Mouse (Mus musculus): ENCODE results near the gene Ang4.
"Not testable (repeated sequence)": the region's sequence is repeated elsewhere in the genome, so short reads cannot be mapped to it uniquely, and the experiment has no call there.

Gene Ang4

DNA sequence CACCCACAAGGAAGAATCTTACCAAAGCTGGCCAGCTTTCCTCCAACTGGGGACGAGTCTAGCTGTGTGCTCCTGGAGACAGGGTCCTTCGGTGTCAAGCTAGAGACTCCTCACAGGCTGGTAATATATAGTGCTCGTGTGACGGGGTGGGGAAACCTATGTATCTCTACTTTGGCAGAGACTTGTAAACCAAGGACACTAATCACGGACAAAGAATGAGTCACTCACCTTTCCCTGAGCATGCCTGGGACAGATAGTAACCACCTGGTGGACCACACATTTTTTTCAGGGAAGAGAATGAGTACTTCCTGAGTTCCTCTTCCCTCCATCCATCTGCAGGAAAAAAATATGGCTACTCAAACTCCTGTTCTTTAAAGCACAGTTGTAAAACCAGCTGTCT lies at the start of gene Ang4:
Ang4 (minus strand) TSS at position 101 of the 400 bp plus-strand sequence.
- no peak for DNase-seq (ENCODE audit: low spot score)

DNA sequence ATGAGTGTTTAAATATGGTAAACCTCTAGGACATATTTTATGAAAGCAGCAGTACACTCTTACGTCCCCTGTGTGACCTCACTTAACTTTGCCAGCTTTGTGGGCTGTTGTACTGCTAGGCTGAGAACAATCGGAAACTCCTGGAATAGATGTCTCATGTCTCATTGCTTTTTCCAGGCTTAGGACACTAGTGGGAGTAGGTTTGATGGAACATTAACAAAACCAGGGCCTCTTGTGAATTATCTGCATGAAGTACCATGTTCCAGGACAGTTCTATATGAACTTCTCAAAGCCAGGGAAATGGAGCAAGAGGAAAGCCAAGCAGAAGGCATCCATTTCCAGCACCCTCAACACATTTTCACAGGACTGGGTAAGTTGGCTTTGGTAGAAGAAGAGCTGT lies 26.4 kb upstream of the Ang4 start, which contains the start of gene AY358078:
AY358078 (plus strand) TSS at position 301 of the 400 bp plus-strand sequence.
- no peak for DNase-seq (ENCODE audit: low spot score)

- DNase-seq (ENCODE audit: low spot score) = no peak
Observed at GRCm38 (mm10) chr14:51794106-51794505, 20.7 kb upstream of the Ang4 start.

- DNase-seq (ENCODE audit: low spot score) = no peak
Observed at GRCm38 (mm10) chr14:51789196-51789595, 15.8 kb upstream of the Ang4 start.

- DNase-seq (ENCODE audit: low spot score) = no peak
Observed at GRCm38 (mm10) chr14:51787061-51787460, 13.7 kb upstream of the Ang4 start.

- no peak for DNase-seq (ENCODE audit: low spot score)
Observed at GRCm38 (mm10) chr14:51786335-51786734, 12.9 kb upstream of the Ang4 start.

DNA sequence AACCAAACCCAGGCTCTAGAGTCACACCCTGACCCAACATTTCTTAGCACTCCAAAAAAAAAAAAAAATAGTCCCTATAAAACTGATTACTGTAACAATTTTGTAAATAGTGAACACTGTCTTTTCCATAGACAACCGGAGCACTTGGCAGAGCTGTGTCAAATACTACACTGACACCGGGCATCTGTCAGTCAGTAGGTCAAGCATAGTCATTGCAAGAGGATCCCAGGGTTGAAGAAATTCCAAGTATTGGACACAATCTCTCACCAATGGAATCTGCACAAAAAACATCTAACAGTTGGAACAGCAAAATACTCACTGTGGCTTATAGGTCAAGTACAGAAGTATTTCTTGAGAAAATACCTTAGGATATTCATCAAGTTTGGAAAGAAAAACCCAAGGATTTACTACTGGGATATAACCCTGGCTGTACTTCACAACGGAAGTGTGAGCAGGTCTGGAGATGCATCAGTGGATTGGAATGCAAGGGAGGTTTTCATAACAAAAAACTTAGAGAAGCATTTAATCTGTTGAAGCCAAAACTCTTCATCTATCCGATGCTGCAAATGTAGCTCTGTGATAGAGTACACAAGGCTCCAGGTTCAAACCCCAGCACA lies 5.6 kb upstream of the Ang4 start:
- DNase-seq (ENCODE audit: low spot score) = no peak

- DNase-seq (ENCODE audit: low spot score) = no peak
Observed at GRCm38 (mm10) chr14:51777791-51778190, 4.4 kb upstream of the Ang4 start.

DNA sequence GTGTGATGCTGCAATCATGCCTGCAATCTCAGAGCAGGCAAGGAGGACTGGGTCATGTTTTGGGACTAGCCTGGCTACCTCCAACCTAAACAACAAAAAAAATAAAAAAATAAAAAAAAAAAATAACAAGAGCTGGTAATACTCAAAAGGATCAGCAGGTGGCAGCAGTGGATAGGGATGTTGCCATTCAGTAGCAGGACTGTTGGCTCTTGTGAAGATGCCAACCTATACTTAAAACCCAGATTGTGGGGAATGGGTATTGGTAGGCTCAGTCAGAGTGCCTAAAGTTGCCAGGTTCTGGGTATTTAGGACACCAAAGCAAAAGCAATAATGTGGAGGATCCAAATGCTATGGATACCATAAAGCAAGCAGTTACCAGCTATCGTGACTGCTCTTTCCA lies 2.0 kb downstream of the Ang4 start:
- not testable (repeated sequence) for DNase-seq (ENCODE audit: low spot score)

GRCm38 (mm10) chr14:51755944-51756343 lies 17.4 kb downstream of the Ang4 start:
- no peak for DNase-seq (ENCODE audit: low spot score)

DNA sequence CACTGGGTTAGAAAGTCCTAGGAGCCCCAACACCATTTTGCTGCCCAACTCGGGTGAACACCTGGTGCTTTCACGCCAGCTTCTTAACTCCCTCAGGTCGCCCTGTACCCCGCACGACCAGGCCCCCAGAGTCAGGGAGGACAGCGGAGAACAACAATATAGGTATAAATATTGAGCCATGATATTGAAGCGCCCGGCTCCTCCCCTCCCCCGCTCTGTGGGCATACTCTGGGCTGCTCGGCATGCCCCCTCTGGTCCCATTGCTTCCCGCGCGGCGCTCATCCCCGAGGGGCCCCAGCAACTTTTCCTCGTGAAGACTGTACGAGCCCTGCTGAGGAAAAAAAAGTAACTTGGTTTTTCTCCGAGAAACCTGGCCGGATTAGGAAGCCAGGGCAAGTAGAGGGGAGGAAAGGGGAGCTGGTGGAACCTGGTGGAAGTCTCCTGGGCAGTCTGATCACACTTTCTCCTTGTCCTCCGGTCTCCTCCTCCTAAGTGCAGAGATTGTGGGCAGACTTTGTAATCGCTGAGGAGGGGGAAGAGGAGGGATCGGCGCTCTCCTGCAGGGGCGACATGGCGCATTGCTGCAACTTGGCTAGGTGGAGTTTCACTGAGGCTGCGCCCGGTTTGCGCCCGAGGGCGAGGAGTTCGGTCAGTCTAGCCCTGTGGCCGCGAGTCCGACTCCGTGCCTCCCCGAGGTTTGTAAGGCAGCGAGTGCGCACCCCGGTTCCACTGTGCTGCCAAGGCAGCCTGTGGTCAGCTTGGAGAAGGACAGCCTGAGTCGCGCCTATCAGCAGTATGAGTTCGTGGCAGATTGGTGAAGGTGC lies 32.8 kb downstream of the Ang4 start:
- no peak for DNase-seq (ENCODE audit: low spot score)

- DNase-seq (ENCODE audit: low spot score) = no peak
Observed at GRCm38 (mm10) chr14:51739150-51739993, 34.0 kb downstream of the Ang4 start.

GRCm38 (mm10) chr14:51738411-51739149 lies 34.8 kb downstream of the Ang4 start:
- DNase-seq (ENCODE audit: low spot score) = peak; percentile 8

GRCm38 (mm10) chr14:51737967-51738366 lies 35.4 kb downstream of the Ang4 start:
- DNase-seq (ENCODE audit: low spot score) = no peak

- no peak for DNase-seq (ENCODE audit: low spot score)
Observed at GRCm38 (mm10) chr14:51717083-51717482, 56.3 kb downstream of the Ang4 start, which contains the start of gene Gm5800. Gene Gm5800 (minus strand): TSS chr14:51717183.

Measured in layer of hippocampus, adult 9-10 months (tissue).